Mouse (Mus musculus): Measurements from ENCODE around the gene Pgbd5.

Gene Pgbd5

DNA sequence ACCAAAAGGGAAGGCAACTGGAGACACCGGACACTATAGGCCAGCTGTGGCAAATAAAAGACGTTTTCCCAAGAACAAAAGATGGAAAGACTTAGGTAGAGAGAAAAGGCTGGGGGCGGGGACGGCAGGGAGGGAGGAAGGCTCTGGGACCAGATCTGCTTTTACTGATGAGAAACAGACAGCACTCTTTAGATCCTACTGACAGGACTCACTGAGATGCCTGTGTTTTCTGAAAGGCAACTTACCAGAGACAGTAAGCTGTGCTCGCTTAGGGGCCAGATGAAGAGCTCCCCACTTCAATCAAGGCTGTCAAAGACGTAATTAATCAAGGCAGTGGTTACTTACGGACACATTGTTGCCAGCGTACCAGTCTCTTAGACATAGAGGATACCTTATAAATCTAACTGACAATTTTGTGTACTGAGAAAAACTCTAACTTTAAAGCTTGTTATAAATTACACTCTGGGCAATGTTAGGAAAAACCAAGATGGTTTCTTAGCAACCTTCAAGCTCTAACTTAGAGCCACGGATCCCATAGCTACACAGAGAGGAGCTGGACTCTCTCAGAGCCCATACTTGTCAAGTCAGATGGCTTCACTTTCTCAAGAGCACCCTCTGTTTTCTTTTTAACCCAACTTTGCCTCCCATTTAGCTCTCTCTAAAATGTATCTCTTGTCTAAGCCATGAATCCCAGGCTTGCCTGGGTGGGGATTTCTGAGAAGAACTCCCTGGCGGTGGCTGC, 47.0 kb downstream of the Pgbd5 start:
- no peak for DNase-seq (ENCODE audit: low read depth in 2 of 2, low spot score in 2 of 2)

DNA sequence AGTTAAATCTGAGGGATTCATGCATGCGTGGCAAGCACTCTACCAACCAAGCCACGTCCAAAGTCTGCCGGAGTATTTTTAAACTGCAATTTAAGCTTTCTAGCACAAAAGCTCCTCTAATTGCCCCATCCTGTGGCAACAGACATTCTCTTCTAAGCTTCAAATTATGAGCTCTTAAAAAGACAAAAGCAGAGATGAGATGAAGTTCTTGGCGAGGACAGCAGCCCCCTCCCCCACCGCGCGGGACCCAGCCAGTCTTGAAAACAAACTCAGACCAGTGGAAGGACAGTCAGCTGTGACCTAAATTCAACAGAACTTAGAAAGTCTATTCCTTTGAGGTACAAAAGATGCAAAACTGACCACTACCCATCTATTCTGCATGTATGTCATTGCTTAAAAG, 48.3 kb downstream of the Pgbd5 start:
- DNase-seq (ENCODE audit: low read depth in 2 of 2, low spot score in 2 of 2) = no peak

DNA sequence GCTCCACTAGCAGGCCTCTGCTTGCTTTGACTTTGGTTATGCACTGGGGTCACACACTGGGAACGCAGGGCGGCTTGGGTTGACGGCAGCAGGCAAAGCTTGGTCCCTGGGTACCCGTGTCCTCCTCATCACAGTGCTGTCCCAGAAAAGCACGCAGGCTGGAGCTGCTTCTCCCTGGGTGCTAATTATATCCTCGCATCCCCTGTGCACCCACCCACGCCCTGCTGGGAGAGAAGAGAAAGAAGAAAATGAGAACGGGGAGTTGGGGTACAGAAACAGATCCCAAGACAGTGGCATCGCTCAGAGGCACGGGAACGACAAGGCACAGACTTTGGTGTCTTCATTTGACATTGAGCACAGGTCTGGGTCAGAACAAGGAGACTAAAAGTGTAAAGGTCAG, 50.0 kb downstream of the Pgbd5 start:
- DNase-seq (ENCODE audit: low read depth in 2 of 2, low spot score in 2 of 2) = no peak

DNA sequence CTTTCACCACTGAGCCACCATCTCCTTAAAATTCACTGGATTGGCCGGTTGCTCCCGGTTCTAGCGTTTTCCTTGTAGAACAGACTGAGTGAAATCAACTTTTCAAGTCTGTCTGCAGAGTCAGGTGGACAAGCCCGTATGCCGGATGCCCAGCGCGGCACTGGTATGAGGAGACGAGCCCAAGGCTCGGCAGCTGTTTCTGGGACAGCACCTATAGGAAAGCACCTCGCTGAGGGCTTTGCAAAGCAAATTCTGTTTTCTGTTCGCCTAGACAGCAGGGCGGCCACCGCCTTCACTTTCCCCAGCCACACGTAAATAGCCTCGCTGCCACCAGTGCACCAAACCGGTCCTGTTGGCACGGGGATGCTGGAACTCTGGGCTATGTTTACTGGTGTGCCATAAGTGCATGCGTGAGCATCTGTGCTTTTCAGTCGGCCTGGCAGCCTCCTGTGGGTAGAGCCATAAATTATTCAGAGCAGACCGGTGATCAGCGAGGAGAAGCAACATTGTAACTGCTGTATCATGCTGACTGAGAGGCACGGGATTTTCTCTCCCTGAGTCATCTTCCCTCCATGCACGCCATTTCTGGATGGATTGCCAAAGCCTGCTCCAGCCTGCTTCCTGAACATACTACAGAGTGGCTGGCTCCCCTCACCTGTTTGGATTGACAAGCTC, 53.1 kb downstream of the Pgbd5 start:
- DNase-seq (ENCODE audit: low read depth in 2 of 2, low spot score in 2 of 2) = no peak

DNA sequence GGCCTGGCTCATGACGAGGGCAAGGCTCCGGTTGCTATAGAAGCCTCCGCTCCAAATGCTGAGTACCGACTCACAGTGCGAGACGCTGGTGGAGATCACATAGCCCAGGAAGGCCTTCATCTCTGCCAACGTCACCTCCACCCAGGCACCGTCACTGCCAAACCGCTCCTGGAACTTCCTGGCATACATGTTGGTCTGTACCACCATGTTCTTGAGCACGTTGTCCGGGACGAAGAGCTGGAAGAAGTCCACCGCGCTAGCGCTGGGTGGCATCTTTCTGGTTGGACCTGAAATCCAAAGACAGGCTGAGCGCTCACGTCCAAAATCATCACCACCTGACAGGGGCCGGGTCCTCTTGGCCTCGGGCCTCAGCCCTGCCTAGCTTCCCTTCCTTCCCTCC, 55.1 kb downstream of the Pgbd5 start:
- no peak for DNase-seq (ENCODE audit: low read depth in 2 of 2, low spot score in 2 of 2)

DNA sequence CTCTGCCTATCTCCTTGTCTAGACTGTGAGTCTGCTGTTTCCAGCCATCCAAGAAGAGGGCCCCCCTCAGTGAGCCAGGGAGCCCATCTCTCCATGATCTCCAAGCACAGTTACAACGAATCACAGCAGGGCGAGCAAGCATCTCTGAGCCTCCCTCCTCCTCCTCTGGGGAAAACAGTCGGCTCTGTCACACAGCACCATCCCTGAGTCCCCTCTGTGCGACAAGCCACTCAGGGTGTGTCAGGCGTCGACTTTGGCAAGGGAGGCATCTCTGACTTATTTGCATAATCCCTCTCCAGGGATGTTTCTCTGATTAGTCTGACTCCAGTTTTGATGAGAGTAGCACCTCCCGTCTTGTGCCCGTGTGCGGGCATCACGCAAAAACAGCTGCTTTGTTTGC, 57.2 kb downstream of the Pgbd5 start:
- DNase-seq (ENCODE audit: low read depth in 2 of 2, low spot score in 2 of 2) = no peak

DNA sequence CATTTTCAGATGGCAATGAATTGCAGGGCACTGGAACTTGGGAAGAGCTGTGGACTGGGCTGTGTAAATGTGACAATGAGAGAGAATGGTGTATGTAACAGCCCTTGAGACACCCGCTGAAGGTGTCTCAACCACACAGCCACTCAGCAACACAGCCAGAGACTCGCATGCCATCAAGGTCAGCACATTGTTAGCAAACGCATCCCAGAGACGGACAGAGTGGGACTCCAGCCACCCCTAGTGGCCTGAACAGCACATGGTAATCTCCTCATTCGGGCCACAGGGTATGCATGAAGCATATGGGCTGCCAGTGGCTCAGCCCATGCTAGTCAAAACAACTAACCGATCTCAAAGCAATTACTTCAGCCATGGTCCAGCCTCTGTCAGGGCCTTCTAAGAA, 60.2 kb downstream of the Pgbd5 start:
- DNase-seq (ENCODE audit: low read depth in 2 of 2, low spot score in 2 of 2) = no peak

DNA sequence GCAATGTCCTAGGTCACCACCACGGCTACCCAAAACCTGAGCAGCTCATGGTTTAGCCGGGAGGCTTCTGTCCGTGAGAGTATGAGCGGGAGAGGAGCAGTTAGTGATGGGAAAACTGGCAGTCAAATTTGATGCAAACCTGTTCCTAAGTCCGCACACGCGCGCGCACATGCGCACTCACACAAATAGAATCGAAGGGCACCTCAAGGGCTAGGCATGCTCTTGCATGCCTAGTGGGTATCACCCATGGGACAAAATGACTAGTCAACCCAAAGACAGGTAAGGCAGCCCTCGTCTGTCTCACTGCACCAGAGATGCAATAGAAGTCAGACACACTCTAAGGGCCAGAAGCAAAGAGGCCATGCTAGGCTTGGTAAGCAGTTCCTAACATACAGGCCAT, 63.1 kb downstream of the Pgbd5 start:
- no peak for DNase-seq (ENCODE audit: low read depth in 2 of 2, low spot score in 2 of 2)

DNA sequence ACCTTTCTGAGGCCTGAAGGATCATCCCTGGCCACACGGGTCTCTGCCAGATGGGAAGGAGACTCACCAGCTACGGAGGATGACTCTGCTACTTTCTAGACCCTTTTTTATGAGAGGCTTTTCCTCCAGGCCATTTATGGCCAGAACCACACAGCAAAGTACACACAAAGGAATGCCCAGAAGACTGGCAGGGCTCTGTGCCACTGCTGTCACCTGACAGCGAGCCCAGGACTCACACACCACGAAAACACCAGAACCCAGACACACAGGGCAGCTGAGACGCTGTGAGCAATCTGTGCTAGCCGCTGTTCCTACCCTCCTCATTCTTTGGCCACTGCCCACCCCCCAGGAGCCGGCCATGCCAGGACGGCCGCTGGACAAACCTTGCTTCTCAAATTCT, 63.7 kb downstream of the Pgbd5 start:
- no peak for DNase-seq (ENCODE audit: low read depth in 2 of 2, low spot score in 2 of 2)

DNA sequence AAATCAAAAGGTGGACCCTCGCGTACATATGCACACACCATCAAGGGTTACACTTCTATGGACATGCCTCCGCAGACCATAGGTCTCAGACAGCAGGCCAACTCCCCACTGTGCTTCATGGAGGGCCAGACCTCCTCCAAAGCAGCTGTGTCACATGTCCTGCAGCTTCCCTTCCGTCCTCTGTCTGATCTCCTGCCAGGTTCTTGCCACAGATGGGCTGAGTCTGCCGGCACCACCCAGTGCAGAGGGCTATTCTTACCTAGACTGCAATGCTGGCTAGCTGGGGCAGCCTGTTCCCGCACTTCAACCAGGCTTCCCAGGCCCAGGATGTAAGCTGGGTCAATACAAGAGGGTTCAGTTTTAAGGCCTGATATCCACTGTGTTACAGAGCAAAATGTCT, 64.3 kb downstream of the Pgbd5 start:
- DNase-seq (ENCODE audit: low read depth in 2 of 2, low spot score in 2 of 2) = no peak

DNA sequence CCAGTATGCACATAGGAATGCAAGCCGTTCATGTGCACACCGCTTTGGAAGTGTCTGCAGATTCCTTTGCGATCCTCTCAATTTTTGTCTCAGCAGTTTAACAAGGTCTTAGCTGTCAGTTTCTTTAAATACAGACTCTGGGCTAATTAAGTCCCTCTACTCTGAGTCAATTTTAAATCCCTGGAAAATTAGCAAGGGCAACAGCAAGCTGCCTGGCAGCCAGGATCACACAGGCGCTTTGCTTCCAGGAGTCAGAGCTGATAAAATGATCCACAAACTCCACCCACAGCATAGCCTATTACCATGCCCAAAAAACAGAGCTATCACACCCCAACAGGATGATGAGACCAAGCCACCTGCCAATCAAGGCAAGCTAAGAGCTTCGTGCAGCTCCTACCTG, 65.7 kb downstream of the Pgbd5 start:
- no peak for DNase-seq (ENCODE audit: low read depth in 2 of 2, low spot score in 2 of 2)

DNA sequence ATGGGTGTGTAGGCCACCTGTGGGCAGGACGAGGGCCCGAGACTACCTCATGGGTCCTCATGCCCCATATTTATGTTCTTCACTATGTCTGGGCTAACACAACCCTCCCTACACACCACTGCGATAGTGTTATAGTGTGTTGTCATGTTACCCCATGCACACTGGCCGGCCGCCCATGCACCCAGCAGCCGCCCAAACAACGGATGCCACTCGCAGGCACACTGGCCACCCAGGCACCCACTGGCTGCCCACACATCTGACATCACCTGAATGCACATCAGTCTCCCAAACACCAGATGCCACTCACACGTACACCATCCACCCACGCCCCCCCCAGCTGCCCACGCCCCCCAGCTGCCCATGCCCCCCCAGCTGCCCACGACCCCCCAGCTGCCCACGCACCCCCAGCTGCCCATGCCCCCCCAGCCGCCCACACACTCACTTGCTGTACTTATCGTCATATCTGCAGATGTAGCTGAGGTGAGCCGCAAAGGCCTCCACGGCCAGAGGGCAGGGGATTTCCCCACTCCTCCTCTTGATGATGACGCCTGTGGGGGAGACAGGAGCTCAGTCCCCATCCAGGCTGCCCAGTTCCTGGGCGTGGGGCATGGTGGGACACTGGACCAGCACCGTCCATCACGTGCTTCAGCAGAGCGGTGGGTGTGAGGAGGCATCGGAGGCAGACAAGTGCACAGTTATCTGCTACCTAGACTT, 67.9 kb downstream of the Pgbd5 start:
- no peak for DNase-seq (ENCODE audit: low read depth in 2 of 2, low spot score in 2 of 2)

DNA sequence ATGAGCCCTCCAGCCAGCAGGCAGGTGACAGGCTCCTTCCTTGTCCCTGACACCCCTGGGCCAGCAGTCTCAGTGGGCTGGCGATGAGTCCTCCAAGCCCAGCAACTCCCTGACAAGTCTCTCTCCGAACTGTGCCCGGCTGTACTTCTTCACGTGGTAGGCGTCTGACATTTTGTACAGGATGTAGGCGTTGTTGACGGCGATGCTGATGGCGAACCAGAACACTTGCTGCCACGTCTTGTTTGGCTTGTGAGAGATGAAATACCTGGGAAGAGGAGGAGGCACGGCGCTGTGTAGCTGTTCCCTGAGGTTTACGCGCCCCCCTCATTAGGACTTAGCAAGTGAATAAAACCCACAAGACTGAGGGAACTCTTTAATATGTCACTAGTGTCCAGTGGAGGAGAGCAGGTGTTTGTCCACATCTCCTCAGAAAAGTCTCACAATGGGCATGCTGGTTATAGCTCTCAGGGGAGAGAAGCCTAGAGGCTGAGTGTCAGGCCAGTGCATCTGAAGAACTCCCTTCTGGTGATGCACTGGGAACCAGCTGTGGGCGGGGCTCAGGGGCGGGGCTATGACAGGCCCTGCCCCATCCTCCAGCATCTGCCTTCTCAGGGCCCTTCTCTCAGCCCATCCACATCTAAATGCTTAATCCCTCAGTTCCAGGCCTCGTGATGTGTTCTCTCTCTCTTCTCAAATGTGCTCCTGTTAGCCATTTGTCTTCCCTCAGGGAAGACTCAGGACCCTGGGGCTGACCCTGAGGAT, 68.9 kb downstream of the Pgbd5 start:
- DNase-seq (ENCODE audit: low read depth in 2 of 2, low spot score in 2 of 2) = no peak

DNA sequence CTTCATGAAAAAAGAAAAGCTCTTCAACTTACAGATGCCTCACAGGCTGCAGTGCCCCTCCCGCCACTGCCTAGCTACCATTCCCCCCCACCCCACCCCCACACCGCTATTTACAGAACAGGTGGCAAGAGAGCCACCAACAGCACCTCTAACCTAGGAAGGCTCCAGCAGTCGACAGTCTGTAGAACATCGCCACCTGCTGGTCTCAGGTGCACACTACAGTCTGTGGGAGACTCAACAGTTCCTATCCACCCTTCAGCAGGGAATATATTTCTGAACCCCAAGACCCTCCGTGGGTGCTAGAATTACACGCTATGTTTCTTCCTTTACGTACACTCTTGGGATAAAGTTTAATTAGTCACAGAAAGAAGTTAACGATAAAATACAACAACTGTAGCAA, 71.2 kb downstream of the Pgbd5 start:
- DNase-seq (ENCODE audit: low read depth in 2 of 2, low spot score in 2 of 2) = peak; percentile 58 to 73

DNA sequence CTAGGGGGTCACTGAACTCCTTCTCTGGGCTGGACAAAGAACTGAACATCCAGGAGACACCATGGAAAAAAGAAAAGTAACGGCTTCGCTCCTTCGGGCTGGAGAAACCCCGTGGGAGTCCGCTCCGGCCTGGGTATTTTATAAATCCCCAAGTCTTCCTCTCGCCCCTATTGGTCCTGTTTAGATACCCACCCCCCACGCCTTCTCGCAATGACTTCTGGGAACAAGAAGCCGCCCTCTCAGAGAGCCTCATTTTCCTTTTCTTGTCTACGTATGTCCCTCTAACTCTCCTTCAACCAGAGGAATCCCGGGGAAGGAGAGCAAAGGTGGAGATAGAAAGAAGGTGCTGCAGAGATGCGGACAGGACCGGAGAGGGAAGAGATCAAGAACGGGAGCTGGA, 76.1 kb downstream of the Pgbd5 start:
- no peak for DNase-seq (ENCODE audit: low read depth in 2 of 2, low spot score in 2 of 2)

DNA sequence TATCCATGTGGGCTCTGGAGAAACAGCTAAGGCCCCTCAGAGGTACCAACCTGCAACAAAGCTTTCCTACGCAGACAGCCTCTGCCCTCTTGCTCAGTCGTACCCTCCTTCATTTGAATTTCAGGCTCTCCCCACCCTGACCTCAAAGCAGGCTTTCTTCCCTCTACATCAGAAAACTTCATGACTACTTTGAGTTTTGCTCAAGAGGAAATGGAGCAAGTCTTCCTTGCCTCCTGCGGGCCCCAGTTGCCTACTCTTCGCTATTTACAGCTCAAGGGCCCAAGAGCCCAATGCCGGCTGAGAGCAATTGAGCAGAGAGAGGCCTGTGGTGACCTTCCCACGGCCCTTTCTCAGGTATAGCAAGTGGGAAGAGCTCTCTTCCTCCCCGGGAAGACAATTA, 76.9 kb downstream of the Pgbd5 start:
- DNase-seq (ENCODE audit: low read depth in 2 of 2, low spot score in 2 of 2) = no peak

DNA sequence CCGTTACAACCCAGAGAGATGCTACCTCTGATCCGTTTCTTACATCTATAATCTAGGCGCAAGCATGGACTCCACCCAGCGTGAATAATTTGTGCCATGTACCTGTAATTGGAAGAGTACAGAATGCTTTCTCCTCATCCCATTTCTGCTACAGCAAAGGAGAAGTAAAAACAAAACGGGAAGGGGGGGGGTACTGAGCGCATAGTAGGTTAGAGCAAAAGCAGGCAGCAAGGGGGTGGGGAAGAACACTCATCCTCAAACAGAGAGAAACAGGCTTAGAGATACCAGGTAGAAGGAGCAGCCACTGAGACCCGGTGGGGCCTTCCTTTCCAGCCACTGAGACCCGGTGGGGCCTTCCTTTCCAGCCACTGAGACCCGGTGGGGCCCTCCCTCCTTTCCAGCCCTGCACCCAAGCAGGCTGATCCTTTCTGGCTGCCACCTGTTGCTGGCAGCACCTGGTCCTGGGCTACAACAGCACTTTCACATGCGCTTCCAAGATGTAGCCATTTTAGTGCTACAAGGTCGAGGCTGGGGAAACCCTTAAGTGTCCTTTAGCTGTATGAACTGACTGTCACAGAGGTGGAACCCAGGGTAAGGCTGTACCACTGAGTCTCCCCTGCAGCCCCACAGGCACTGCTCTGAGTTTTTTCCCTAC, 77.6 kb downstream of the Pgbd5 start:
- DNase-seq (ENCODE audit: low read depth in 2 of 2, low spot score in 2 of 2) = no peak

DNA sequence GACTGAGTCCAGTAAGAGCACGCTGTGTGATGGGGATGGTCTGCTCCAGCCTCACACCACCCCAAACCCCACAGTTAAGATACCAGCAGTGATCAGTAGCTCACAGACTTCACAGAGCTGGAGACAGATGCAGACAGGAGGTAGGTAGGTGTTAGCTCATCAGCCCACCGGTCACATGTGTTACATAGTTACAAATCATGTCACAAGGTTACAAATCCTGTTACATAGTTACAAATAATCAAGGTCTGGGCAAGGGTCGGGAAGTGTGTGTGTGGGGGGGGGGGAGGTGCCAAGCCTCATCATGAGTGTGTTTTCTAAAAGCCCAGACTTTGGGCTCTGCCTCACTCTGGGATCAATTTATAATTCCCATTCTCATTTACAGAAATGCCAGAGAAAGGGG, 78.5 kb downstream of the Pgbd5 start:
- DNase-seq (ENCODE audit: low read depth in 2 of 2, low spot score in 2 of 2) = no peak

DNA sequence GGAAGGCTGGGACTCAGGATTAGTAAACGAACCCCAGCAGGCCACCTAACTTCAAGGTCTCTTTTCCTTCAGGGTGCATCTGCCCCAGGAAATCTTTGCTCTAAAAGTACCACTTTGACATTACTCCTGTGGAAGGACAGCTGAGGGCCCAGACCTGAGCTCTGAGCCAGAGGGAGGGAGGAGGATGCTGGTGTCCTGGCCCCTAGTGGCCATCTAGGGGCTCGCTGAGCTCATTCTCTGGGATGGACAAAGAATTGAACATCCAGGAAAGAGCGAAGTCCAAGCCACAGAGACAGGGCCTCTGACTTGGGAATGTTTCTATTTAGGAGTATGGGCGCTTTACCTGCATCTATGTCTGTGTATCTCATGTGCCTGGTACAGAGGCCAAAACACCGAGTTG, 87.8 kb downstream of the Pgbd5 start:
- DNase-seq (ENCODE audit: low read depth in 2 of 2, low spot score in 2 of 2) = no peak

DNA sequence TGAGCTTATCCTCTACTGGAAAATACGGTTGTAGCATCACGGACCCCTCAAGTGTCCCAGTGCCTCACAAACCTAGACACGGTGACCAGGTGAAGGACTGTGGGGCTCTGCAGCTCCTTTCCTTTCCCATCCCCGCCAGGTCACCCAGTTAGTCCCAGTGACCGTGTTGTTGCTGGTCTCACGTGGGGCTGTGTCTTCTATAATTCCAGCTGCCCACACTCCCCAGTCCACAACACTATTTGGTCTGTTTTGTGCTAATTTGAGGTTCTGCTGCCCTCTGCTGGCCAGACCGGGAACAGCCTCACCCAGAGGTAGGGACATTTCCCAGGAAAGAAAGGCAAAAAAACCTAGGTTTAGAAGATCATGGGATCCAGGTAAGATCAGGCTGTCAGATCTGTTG, 89.8 kb downstream of the Pgbd5 start:
- DNase-seq (ENCODE audit: low read depth in 2 of 2, low spot score in 2 of 2) = peak; percentile 72

DNA sequence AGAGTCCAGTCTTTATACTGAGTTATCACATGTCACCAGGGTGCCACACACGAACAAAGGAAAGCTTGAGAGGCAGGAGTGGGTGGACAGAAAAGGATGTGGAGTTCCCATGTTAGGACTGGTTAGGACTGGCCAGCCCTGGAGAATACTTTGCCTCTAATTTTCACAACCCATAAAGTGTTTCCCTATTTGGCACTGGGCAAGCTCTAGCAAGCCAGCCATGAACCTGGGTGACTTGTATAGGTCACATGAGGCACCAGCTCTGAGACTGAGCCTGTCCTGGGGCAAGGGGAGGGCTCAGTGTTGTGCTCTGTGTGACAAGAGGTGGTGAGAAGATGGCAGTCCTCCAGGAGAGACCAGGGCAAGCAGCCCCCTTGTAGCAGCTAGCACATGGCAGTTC, 91.4 kb downstream of the Pgbd5 start:
- no peak for DNase-seq (ENCODE audit: low read depth in 2 of 2, low spot score in 2 of 2)

Measured in CD8-positive naive resting alpha-beta T cell, adult 2 months (primary cell).